Mouse (Mus musculus) C2C12 (cell line): ENCODE results near the gene Ankrd52. TPM values are rescaled to one million over a fixed set of nuclear protein-coding genes. Genes with fewer than 3 reads are reported as not detected.

Experiments
- H3K27me3 ChIP-seq: one replicate; pipeline ENCODE4 v1.6.1; 2011; ENCODE audit not compliant: control insufficient read depth, insufficient read depth, insufficient read length
- H3K36me3 ChIP-seq: one replicate; pipeline ENCODE4 v1.6.1; 2011; ENCODE audit not compliant: control insufficient read depth, insufficient read depth
- H3K4me3 ChIP-seq: one replicate; pipeline ENCODE4 v1.5.1; 2011; ENCODE audit warnings: mild to moderate bottlenecking, control low read depth; ENCODE audit not compliant: poor library complexity, insufficient read depth, severe bottlenecking
- H3K79me2 ChIP-seq: one replicate; pipeline ENCODE4 v1.6.1; 2011; ENCODE audit not compliant: control insufficient read depth, insufficient read depth
- H3K79me3 ChIP-seq: one replicate; pipeline ENCODE4 v1.6.1; 2011; ENCODE audit warnings: low read depth, control low read depth
- H3ac ChIP-seq: one replicate; pipeline ENCODE3; 2011; ENCODE audit warnings: low read depth; ENCODE audit not compliant: control insufficient read depth, insufficient read length
- CEBPB ChIP-seq: IDR thresholded peaks from one replicate; pipeline ENCODE4 v1.6.1; 2011; ENCODE audit warnings: low read depth, mild to moderate bottlenecking, control low read depth, moderate library complexity
- CTCF ChIP-seq: IDR thresholded peaks from one replicate; pipeline ENCODE4 v1.5.1; 2011; ENCODE audit not compliant: control insufficient read depth, insufficient read depth, insufficient read length
- FOSL1 ChIP-seq: IDR thresholded peaks from one replicate; pipeline ENCODE4 v1.8.0; 2011; ENCODE audit warnings: mild to moderate bottlenecking, low read length; ENCODE audit not compliant: poor library complexity, insufficient read depth, severe bottlenecking
- MAX ChIP-seq: IDR thresholded peaks from one replicate; pipeline ENCODE4 v1.6.1; 2011; ENCODE audit warnings: mild to moderate bottlenecking, control low read depth
- MYOD1 ChIP-seq: IDR thresholded peaks from one replicate; pipeline ENCODE4 v1.6.1; 2011; ENCODE audit warnings: low read depth; ENCODE audit not compliant: control insufficient read depth, insufficient read length
- MYOG ChIP-seq: IDR thresholded peaks from one replicate; pipeline ENCODE4 v1.6.1; 2011; ENCODE audit not compliant: control insufficient read depth, insufficient read length; ENCODE audit errors: extremely low read depth
- USF1 ChIP-seq: IDR thresholded peaks from one replicate; pipeline ENCODE4 v1.6.1; 2011; ENCODE audit warnings: low read depth, mild to moderate bottlenecking, control low read depth, moderate library complexity
- polyA plus RNA-seq: library from polyadenylated mRNA; unstranded; fragments of >200 nt; fragmentation: generic; extraction: Trizol; gene quantifications from one replicate; pipeline ENCODE4 v1.2.1, GENCODE M21; 2012; ENCODE audit warnings: missing spikeins

Ankrd52 gene
- polyA plus RNA-seq, 1 experiment, result 35.9 TPM

DNA sequence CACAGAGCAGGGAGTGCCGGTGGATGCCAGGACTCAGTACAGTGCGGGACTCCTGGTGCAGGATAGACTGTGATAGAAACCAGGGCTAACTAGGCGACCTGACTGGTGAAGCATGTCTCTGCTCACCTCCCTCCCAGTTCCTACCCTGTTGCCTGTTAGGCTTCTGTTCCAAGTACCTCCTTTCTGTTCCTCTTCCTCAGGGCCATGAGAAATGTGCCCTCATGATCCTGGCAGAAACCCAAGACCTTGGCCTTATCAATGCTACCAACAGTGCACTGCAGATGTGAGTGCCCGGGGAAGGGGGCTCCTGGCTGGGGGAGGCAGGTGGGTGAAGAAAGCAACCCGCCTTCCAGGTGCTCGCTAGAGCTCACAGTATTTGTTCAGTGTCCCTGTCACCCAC is 12.7 kb downstream of the Ankrd52 start:
- Histone ChIP-seq H3K4me3 (no peak overlapping the region), H3K36me3 (peaks cover 89% of the 10 kb centered on the region), H3K27me3 (no peaks in the 10 kb centered on the region), H3K79me3 (peaks cover 3% of the 10 kb centered on the region), H3K79me2 (no peaks in the 10 kb centered on the region), H3ac (no peak overlapping the region)
- TF ChIP-seq USF1 (no peak), MYOG (no peak), MYOD1 (no peak), CEBPB (no peak), CTCF (no peak), FOSL1 (no peak), MAX (no peak)

DNA sequence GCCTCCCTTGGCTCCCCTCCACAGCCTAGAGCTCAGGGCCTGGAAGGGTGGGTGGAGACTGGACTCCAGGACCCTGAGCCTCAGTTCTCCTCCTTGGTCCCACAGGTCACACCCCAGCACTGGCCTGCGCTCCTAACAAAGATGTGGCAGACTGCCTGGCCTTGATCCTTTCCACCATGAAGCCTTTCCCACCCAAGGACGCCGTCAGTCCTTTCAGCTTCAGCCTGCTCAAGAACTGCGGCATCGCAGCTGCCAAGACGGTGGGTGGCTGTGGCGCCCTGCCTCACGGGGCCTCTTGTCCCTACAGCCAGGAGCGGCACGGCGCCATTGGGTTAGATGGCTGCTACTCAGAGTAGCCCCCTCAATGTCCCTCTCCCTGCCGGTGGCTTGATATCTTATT is 13.5 kb downstream of the Ankrd52 start:
- TF ChIP-seq FOSL1, result no peak
- no peak for TF ChIP-seq CEBPB
- TF ChIP-seq MYOD1, result no peak
- TF ChIP-seq MAX, result no peak
- no peak for TF ChIP-seq USF1
- TF ChIP-seq CTCF, result no peak
- no peak for TF ChIP-seq MYOG
- H3K79me2 ChIP-seq, result no peaks in the 10 kb centered on the region
- no peaks in the 10 kb centered on the region for H3K27me3 ChIP-seq
- peaks cover 2% of the 10 kb centered on the region for H3K79me3 ChIP-seq
- H3ac ChIP-seq, result no peak overlapping the region
- H3K36me3 ChIP-seq, result peaks cover 87% of the 10 kb centered on the region
- no peak overlapping the region for H3K4me3 ChIP-seq

DNA sequence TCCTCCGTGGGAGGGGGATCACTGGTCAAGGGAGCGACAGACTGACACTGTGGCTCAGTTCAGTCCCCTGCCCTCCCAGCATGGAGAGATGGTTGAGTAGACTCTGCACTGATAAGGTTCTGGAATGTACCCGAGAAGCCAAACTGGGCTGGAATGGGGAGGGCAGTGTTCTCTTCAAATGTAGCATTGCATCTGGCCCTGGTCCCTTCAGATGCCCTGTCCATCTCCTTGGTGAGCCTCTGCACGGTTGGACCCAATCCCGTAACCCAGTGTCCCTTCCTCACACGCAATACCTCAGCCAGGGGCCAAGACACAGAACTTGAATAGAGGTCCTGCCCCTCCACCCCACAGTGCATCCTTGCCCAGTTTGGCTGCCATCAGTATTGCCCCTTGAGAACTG is 14.9 kb downstream of the Ankrd52 start:
- Histone ChIP-seq H3K36me3 (peaks cover 85% of the 10 kb centered on the region), H3K79me2 (no peaks in the 10 kb centered on the region), H3ac (no peak overlapping the region), H3K27me3 (no peaks in the 10 kb centered on the region), H3K4me3 (no peak overlapping the region), H3K79me3 (peaks cover 2% of the 10 kb centered on the region)
- TF ChIP-seq CTCF (no peak), MYOD1 (no peak), USF1 (no peak), FOSL1 (no peak), MAX (no peak), MYOG (no peak), CEBPB (no peak)

DNA sequence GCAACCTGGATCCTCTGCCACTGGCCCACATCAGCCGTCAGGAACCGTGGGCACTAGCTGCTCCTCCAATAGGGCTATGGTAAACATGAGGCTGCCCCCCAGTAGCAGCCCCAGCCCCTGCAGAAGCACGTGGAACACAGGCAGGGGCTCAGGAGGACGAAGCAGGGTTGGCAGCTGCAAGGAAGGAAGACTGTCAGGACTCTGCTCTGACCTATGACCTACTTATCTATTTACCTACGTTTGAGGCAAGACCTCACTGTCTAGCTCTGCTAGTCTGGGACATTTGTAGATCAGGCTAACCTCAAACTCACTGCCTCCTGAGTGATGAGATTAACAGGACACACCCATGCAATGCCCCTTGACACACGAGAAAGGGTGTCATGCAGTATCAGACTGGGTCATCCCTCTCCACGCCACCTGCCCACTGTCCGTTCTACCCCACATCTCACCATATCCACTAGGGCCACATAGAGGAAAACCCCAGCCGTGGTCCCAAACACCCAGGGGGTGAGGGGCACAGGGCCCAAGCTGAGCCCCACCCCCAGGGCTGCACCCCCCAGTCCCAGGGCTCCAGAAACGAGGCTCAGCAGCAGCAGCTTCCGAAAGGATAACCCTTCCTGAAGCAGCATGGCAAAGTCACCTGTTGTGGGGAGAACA is 19.2 kb downstream of the Ankrd52 start:
- Histone ChIP-seq H3K27me3 (no peaks in the 10 kb centered on the region), H3K79me3 (no peaks in the 10 kb centered on the region), H3K4me3 (no peak overlapping the region), H3K79me2 (no peaks in the 10 kb centered on the region), H3ac (no peak overlapping the region), H3K36me3 (peaks cover 45% of the 10 kb centered on the region)
- TF ChIP-seq MYOG, result no peak
- no peak for TF ChIP-seq FOSL1
- no peak for TF ChIP-seq MAX
- TF ChIP-seq CTCF, result no peak
- TF ChIP-seq USF1, result no peak
- TF ChIP-seq MYOD1, result no peak
- no peak for TF ChIP-seq CEBPB

DNA sequence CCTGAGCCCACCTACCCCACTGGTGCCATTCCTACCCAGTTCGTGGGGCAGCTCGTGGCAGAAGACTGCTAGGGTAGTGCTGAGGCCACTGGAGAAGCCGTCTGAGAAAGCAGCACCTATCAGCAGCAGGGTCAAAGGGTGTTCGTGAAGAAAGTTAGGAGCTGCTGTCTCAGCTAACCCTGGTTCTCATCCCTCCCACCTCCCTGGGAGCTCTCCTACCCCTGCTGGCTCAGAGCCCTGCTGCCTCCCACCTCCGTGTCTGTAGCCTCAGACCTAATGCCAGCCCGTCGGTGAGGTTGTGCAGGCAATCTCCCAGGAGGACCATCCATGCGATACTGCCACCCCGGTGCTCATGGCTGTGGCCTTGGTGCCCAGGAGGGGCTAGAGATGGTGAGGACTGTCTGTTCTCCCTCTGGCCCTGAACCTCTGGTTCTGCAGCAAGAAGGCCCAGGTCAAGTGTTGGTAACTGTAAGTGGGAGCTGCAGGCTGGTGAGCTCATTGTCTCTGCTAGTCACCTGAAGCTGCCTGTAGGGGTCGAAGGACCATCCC is 19.9 kb downstream of the Ankrd52 start:
- no peak overlapping the region for H3ac ChIP-seq
- H3K4me3 ChIP-seq, result no peak overlapping the region
- no peaks in the 10 kb centered on the region for H3K27me3 ChIP-seq
- H3K79me3 ChIP-seq, result no peaks in the 10 kb centered on the region
- no peak for TF ChIP-seq CTCF
- TF ChIP-seq MYOD1, result no peak
- TF ChIP-seq CEBPB, result no peak
- TF ChIP-seq USF1, result no peak
- no peak for TF ChIP-seq MAX
- TF ChIP-seq MYOG, result no peak
- no peak for TF ChIP-seq FOSL1
- peaks cover 38% of the 10 kb centered on the region for H3K36me3 ChIP-seq
- H3K79me2 ChIP-seq, result no peaks in the 10 kb centered on the region

DNA sequence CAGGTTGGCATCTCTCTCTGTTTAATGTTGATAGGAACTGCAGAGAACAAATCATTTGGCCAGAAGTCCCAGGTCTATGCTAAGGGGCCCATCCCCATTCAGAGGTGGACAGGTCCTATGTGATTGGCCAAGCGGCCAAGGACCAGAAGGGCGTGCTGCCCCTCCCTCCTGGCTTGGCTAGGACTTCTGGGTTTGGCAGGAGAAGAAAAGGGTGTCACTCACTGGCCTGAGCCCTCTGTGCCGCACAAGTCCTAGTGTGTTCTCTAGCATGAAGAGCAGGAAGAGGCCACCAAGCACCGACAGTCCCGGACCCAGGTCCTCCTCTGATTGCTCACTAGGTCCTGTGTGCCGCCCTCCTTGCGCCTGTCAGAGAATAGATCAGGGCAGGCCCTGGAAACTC is 20.6 kb downstream of the Ankrd52 start:
- peaks cover 31% of the 10 kb centered on the region for H3K36me3 ChIP-seq
- no peak for TF ChIP-seq FOSL1
- no peak for TF ChIP-seq MYOG
- TF ChIP-seq CEBPB, result no peak
- no peak overlapping the region for H3ac ChIP-seq
- no peaks in the 10 kb centered on the region for H3K79me3 ChIP-seq
- H3K4me3 ChIP-seq, result no peak overlapping the region
- H3K79me2 ChIP-seq, result no peaks in the 10 kb centered on the region
- no peaks in the 10 kb centered on the region for H3K27me3 ChIP-seq
